ENCODE assay signal across 10 mouse cellular contexts in genomic region chr4:7485552-7485951, GRCm38 (mm10).
"Had no signal": no experiment of that assay in that cellular context is flagged by ENCODE, and none has a peak within 500 bp of the region (broad histone marks: within the 10 kb centered on the region; RNA-seq: fewer than 3 reads in every experiment).

No protein-coding gene starts in this region.

- ATAC-seq: midbrain, embryonic 15.5 days had no signal

- DNase-seq: kidney, adult 18-20 months; kidney, postnatal 25 days; layer of hippocampus, adult 9-11 months; lung, adult 18-20 months; lung, postnatal 10 days; lung, postnatal 36 days; retina, postnatal 1 day; right cerebral cortex, postnatal 25 days; spleen, adult 18-20 months had no signal
